Mouse (Mus musculus): ENCODE results near the gene Aqr. TPM values are rescaled to one million over a fixed set of nuclear protein-coding genes. Genes with fewer than 3 reads are reported as not detected.

The Aqr gene
- polyA plus RNA-seq, 1 experiment from 2014 or later, result 24.4 TPM

GRCm38 (mm10) chr2:114100834-114101233 lies 86.0 kb downstream of the Aqr start:
- Histone ChIP-seq H3K9me3 (replicated peaks) (no peaks in the 10 kb centered on the region), H3K4me3 (no peak overlapping the region), H3K4me2 (no peak overlapping the region), H3K4me1 (replicated peaks) (peaks cover 2% of the 10 kb centered on the region; the same call in 1 of the 2 replicates), H3K9ac (no peak overlapping the region), H3K27ac (no peak overlapping the region), H3K27me3 (no peaks in the 10 kb centered on the region), H3K36me3 (peaks cover 37% of the 10 kb centered on the region)
- 88% methylated on average over 9 of the region's 9 CpGs for WGBS
- ATAC-seq (replicated peaks; ENCODE audit: insufficient number of reproducible peaks, insufficient read depth, low FRiP score, low read depth), result no peak

GRCm38 (mm10) chr2:114099816-114100215 lies 87.0 kb downstream of the Aqr start:
- WGBS, result 72% methylated on average over 3 of the region's 3 CpGs
- Histone ChIP-seq H3K9ac (no peak overlapping the region), H3K4me3 (no peak overlapping the region), H3K36me3 (peaks cover 29% of the 10 kb centered on the region), H3K4me2 (no peak overlapping the region), H3K9me3 (replicated peaks) (no peaks in the 10 kb centered on the region), H3K4me1 (replicated peaks) (peaks cover 2% of the 10 kb centered on the region; the same call in 1 of the 2 replicates), H3K27me3 (no peaks in the 10 kb centered on the region), H3K27ac (no peak overlapping the region)
- ATAC-seq (replicated peaks; ENCODE audit: insufficient number of reproducible peaks, insufficient read depth, low FRiP score, low read depth), result no peak

- H3K9me3 ChIP-seq (replicated peaks), result no peaks in the 10 kb centered on the region
- no peak overlapping the region for H3K27ac ChIP-seq
- peaks cover 2% of the 10 kb centered on the region; the same call in 1 of the 2 replicates for H3K4me1 ChIP-seq (replicated peaks)
- H3K4me2 ChIP-seq, result no peak overlapping the region
- 92% methylated on average over 5 of the region's 5 CpGs for WGBS
- no peaks in the 10 kb centered on the region for H3K27me3 ChIP-seq
- ATAC-seq (replicated peaks; ENCODE audit: insufficient number of reproducible peaks, insufficient read depth, low FRiP score, low read depth), result no peak
- no peak overlapping the region for H3K4me3 ChIP-seq
- H3K36me3 ChIP-seq, result peaks cover 22% of the 10 kb centered on the region
- H3K9ac ChIP-seq, result no peak overlapping the region
These were observed 87.7 kb downstream of the Aqr start for GRCm38 (mm10) chr2:114099109-114099508.

GRCm38 (mm10) chr2:114097627-114098026 lies 89.2 kb downstream of the Aqr start:
- Histone ChIP-seq H3K36me3 (peaks cover 10% of the 10 kb centered on the region; the same call in 1 of the 2 replicates), H3K9ac (no peak overlapping the region), H3K27ac (no peak overlapping the region), H3K9me3 (replicated peaks) (no peaks in the 10 kb centered on the region), H3K27me3 (no peaks in the 10 kb centered on the region), H3K4me1 (replicated peaks) (peaks cover 2% of the 10 kb centered on the region; the same call in 1 of the 2 replicates), H3K4me2 (no peak overlapping the region), H3K4me3 (no peak overlapping the region)
- 40% methylated on average over 4 of the region's 4 CpGs for WGBS
- ATAC-seq (replicated peaks; ENCODE audit: insufficient number of reproducible peaks, insufficient read depth, low FRiP score, low read depth), result no peak

- WGBS, result 74% methylated on average over 1 of the region's 1 CpGs
These were observed 90.3 kb downstream of the Aqr start for GRCm38 (mm10) chr2:114096570-114096969.

GRCm38 (mm10) chr2:114095348-114095747 lies 91.5 kb downstream of the Aqr start:
- ATAC-seq (replicated peaks; ENCODE audit: insufficient number of reproducible peaks, insufficient read depth, low FRiP score, low read depth), result no peak
- H3K4me3 ChIP-seq, result no peak overlapping the region
- no peak overlapping the region for H3K9ac ChIP-seq
- 76% methylated on average over 5 of the region's 5 CpGs for WGBS
- H3K36me3 ChIP-seq, result no peaks in the 10 kb centered on the region; the same call in 1 of the 2 replicates
- no peak overlapping the region for H3K4me2 ChIP-seq
- no peaks in the 10 kb centered on the region for H3K27me3 ChIP-seq
- H3K4me1 ChIP-seq (replicated peaks), result no peaks in the 10 kb centered on the region; the same call in 1 of the 2 replicates
- no peak overlapping the region for H3K27ac ChIP-seq
- H3K9me3 ChIP-seq (replicated peaks), result no peaks in the 10 kb centered on the region

More at GRCm38 (mm10) chr2:114096570-114096969, 90.3 kb downstream of the Aqr start:
- no peaks in the 10 kb centered on the region for H3K27me3 ChIP-seq
- H3K27ac ChIP-seq, result no peak overlapping the region
- peaks cover 2% of the 10 kb centered on the region for H3K4me1 ChIP-seq (replicated peaks)
- H3K9ac ChIP-seq, result no peak overlapping the region
- peaks cover 3% of the 10 kb centered on the region; the same call in 1 of the 2 replicates for H3K36me3 ChIP-seq
- no peak overlapping the region for H3K4me2 ChIP-seq
- no peak for ATAC-seq (replicated peaks; ENCODE audit: insufficient number of reproducible peaks, insufficient read depth, low FRiP score, low read depth)
- no peak overlapping the region for H3K4me3 ChIP-seq
- H3K9me3 ChIP-seq (replicated peaks), result no peaks in the 10 kb centered on the region

GRCm38 (mm10) chr2:114094696-114095095 lies 92.1 kb downstream of the Aqr start:
- Histone ChIP-seq H3K4me1 (replicated peaks) (no peaks in the 10 kb centered on the region; the same call in 1 of the 2 replicates), H3K4me3 (no peak overlapping the region), H3K27ac (no peak overlapping the region), H3K36me3 (no peaks in the 10 kb centered on the region), H3K9me3 (replicated peaks) (no peaks in the 10 kb centered on the region), H3K4me2 (no peak overlapping the region), H3K9ac (no peak overlapping the region), H3K27me3 (no peaks in the 10 kb centered on the region)
- no peak for ATAC-seq (replicated peaks; ENCODE audit: insufficient number of reproducible peaks, insufficient read depth, low FRiP score, low read depth)
- WGBS, result 80% methylated on average over 1 of the region's 1 CpGs

- Histone ChIP-seq H3K4me3 (no peak overlapping the region), H3K27ac (no peak overlapping the region), H3K36me3 (no peaks in the 10 kb centered on the region), H3K4me1 (replicated peaks) (no peaks in the 10 kb centered on the region; the same call in 1 of the 2 replicates), H3K4me2 (no peak overlapping the region), H3K27me3 (no peaks in the 10 kb centered on the region), H3K9ac (no peak overlapping the region), H3K9me3 (replicated peaks) (no peaks in the 10 kb centered on the region)
- ATAC-seq (replicated peaks; ENCODE audit: insufficient number of reproducible peaks, insufficient read depth, low FRiP score, low read depth), result no peak
- 65% methylated on average over 9 of the region's 9 CpGs for WGBS
These were observed 93.2 kb downstream of the Aqr start for GRCm38 (mm10) chr2:114093577-114093976.

GRCm38 (mm10) chr2:114089862-114090261 lies 97.0 kb downstream of the Aqr start:
- H3K9me3 ChIP-seq (replicated peaks), result no peaks in the 10 kb centered on the region
- no peak overlapping the region for H3K4me3 ChIP-seq
- ATAC-seq (replicated peaks; ENCODE audit: insufficient number of reproducible peaks, insufficient read depth, low FRiP score, low read depth), result no peak

GRCm38 (mm10) chr2:114087271-114087670 lies 99.6 kb downstream of the Aqr start:
- Histone ChIP-seq H3K36me3 (no peaks in the 10 kb centered on the region), H3K27ac (no peak overlapping the region), H3K27me3 (no peaks in the 10 kb centered on the region), H3K4me1 (replicated peaks) (no peaks in the 10 kb centered on the region; the same call in none of the 2 replicates), H3K4me2 (no peak overlapping the region), H3K9me3 (replicated peaks) (no peaks in the 10 kb centered on the region), H3K9ac (no peak overlapping the region), H3K4me3 (no peak overlapping the region)
- ATAC-seq (replicated peaks; ENCODE audit: insufficient number of reproducible peaks, insufficient read depth, low FRiP score, low read depth), result no peak
- 50% methylated on average over 1 of the region's 1 CpGs for WGBS

More at GRCm38 (mm10) chr2:114089862-114090261, 97.0 kb downstream of the Aqr start:
- no peaks in the 10 kb centered on the region; the same call in none of the 2 replicates for H3K4me1 ChIP-seq (replicated peaks)
- H3K4me2 ChIP-seq, result no peak overlapping the region
- no peak overlapping the region for H3K27ac ChIP-seq
- H3K36me3 ChIP-seq, result no peaks in the 10 kb centered on the region
- H3K9ac ChIP-seq, result no peak overlapping the region
- 70% methylated on average over 3 of the region's 3 CpGs for WGBS
- no peaks in the 10 kb centered on the region for H3K27me3 ChIP-seq

- WGBS, result 33% methylated on average over 2 of the region's 2 CpGs
- Histone ChIP-seq H3K9ac (no peak overlapping the region), H3K36me3 (no peaks in the 10 kb centered on the region), H3K4me2 (no peak overlapping the region), H3K27me3 (no peaks in the 10 kb centered on the region), H3K27ac (peak overlapping the region; percentile 44), H3K9me3 (replicated peaks) (no peaks in the 10 kb centered on the region), H3K4me3 (no peak overlapping the region), H3K4me1 (replicated peaks) (peaks cover 5% of the 10 kb centered on the region)
- no peak for ATAC-seq (replicated peaks; ENCODE audit: insufficient number of reproducible peaks, insufficient read depth, low FRiP score, low read depth)
These were observed 114.9 kb downstream of the Aqr start for GRCm38 (mm10) chr2:114071876-114072275.

- no peak for ATAC-seq (replicated peaks; ENCODE audit: insufficient number of reproducible peaks, insufficient read depth, low FRiP score, low read depth)
- Histone ChIP-seq H3K27ac (no peak overlapping the region), H3K36me3 (no peaks in the 10 kb centered on the region)
These were observed 120.6 kb downstream of the Aqr start for GRCm38 (mm10) chr2:114066226-114066625.

More at GRCm38 (mm10) chr2:114066226-114066625, 120.6 kb downstream of the Aqr start:
- Histone ChIP-seq H3K4me1 (replicated peaks) (peaks cover 5% of the 10 kb centered on the region), H3K4me3 (no peak overlapping the region), H3K9me3 (replicated peaks) (no peaks in the 10 kb centered on the region), H3K27me3 (no peaks in the 10 kb centered on the region), H3K4me2 (no peak overlapping the region), H3K9ac (no peak overlapping the region)
- 73% methylated on average over 3 of the region's 3 CpGs for WGBS

Measured in heart, embryonic 15.5 days (tissue).